ENCODE assay signal across 8 mouse cellular contexts in genomic region chr5:33821901-33822427, GRCm38 (mm10). TPM values are rescaled to one million over a fixed set of nuclear protein-coding genes. Genes with fewer than 3 reads are reported as not detected.
DNase-seq lines count a peak whose midpoint lies in the region; ATAC-seq and TF ChIP-seq lines count a peak whose summit lies in the region.

No protein-coding gene starts in this region.

- no peaks in the 10 kb centered on the region for H3K36me3 ChIP-seq in kidney, postnatal 0 days (ENCODE audit: insufficient read depth, low read length)
- H3K36me3 ChIP-seq in hindbrain, embryonic 14.5 days (replicated peaks; ENCODE audit: control insufficient read depth, insufficient read depth): no peaks in the 10 kb centered on the region; the same call in 1 of the 2 replicates
- H3K36me3 ChIP-seq in midbrain, embryonic 15.5 days (replicated peaks): no peaks in the 10 kb centered on the region

- no peaks in the 10 kb centered on the region for H3K9me3 ChIP-seq in kidney, postnatal 0 days (replicated peaks; ENCODE audit: low read length)
- no peaks in the 10 kb centered on the region for H3K9me3 ChIP-seq in hindbrain, embryonic 14.5 days (ENCODE audit: control insufficient read depth, low read length)
- H3K9me3 ChIP-seq in midbrain, embryonic 15.5 days: no peaks in the 10 kb centered on the region

- peak overlapping the region; percentile 92 for H3K4me2 ChIP-seq in kidney, postnatal 0 days (ENCODE audit: low read length)
- peak overlapping the region; percentile 89 for H3K4me2 ChIP-seq in hindbrain, embryonic 14.5 days (replicated peaks)
- peak overlapping the region; percentile 65 for H3K4me2 ChIP-seq in midbrain, embryonic 15.5 days

- H3K4me1 ChIP-seq in kidney, postnatal 0 days (replicated peaks; ENCODE audit: insufficient read depth, low read length): 0 out of 2 replicates have a peak, but pooled peaks cover 7% of the 10 kb centered on the region
- peaks cover 16% of the 10 kb centered on the region for H3K4me1 ChIP-seq in bone marrow macrophage, adult 2 months (ENCODE audit: control insufficient read depth, insufficient read depth, low read length)
- H3K4me1 ChIP-seq in hindbrain, embryonic 14.5 days (replicated peaks; ENCODE audit: control insufficient read depth, insufficient read depth, low read length): peaks cover 48% of the 10 kb centered on the region
- peaks cover 52% of the 10 kb centered on the region for H3K4me1 ChIP-seq in midbrain, embryonic 15.5 days

- no peak for DNase-seq in kidney, postnatal 0 days (ENCODE audit: low spot score)
- no peak for DNase-seq in kidney, adult 9 months
- no peak for DNase-seq in hindbrain, embryonic 14.5 days (ENCODE audit: low spot score)
- no peak for DNase-seq in cerebellum, adult 11-12 months
- no peak for DNase-seq in adrenal gland, postnatal 36 days

- H3K27me3 ChIP-seq in kidney, postnatal 0 days (ENCODE audit: insufficient read depth, low read length): no peaks in the 10 kb centered on the region
- H3K27me3 ChIP-seq in hindbrain, embryonic 14.5 days (ENCODE audit: control insufficient read depth, insufficient read depth, low read length): no peaks in the 10 kb centered on the region
- H3K27me3 ChIP-seq in midbrain, embryonic 15.5 days (replicated peaks): no peaks in the 10 kb centered on the region

- 35% methylated on average over 2 of the region's 2 CpGs for WGBS in kidney, postnatal 0 days
- 30% methylated on average over 2 of the region's 2 CpGs for WGBS in hindbrain, embryonic 14.5 days
- WGBS in midbrain, embryonic 15.5 days: 32% methylated on average over 2 of the region's 2 CpGs

- no peak for TF ChIP-seq POLR2A in bone marrow macrophage, adult 2 months (IDR thresholded peaks at IDR 0.05; ENCODE audit: borderline replicate concordance, low read depth, low read length)

- no peak for ATAC-seq in kidney, postnatal 0 days (replicated peaks; ENCODE audit: low FRiP score, low read depth)
- no peak for ATAC-seq in hindbrain, embryonic 14.5 days (ENCODE audit: low FRiP score)
- ATAC-seq in midbrain, embryonic 15.5 days (replicated peaks): no peak
- ATAC-seq in megakaryocyte-erythroid progenitor cell, adult 5-6 weeks (replicated peaks; ENCODE audit: low FRiP score, low TSS enrichment, poor library complexity, severe bottlenecking): no peak

- H3K9ac ChIP-seq in kidney, postnatal 0 days (ENCODE audit: low read depth, low read length): no peak overlapping the region; the same call in 1 of the 2 replicates
- peak overlapping the region; percentile 100 for H3K9ac ChIP-seq in hindbrain, embryonic 14.5 days
- peak overlapping the region; percentile 31; the same call in 1 of the 2 replicates for H3K9ac ChIP-seq in midbrain, embryonic 15.5 days

- peak overlapping the region; percentile 74 for H3K4me3 ChIP-seq in kidney, postnatal 0 days (replicated peaks; ENCODE audit: low read depth, low read length)
- peak overlapping the region; percentile 50 for H3K4me3 ChIP-seq in bone marrow macrophage, adult 2 months (ENCODE audit: insufficient read depth, low read length)
- peak overlapping the region; percentile 100 for H3K4me3 ChIP-seq in hindbrain, embryonic 14.5 days (replicated peaks; ENCODE audit: low read length)
- peak overlapping the region; percentile 99 for H3K4me3 ChIP-seq in midbrain, embryonic 15.5 days

- no peak overlapping the region for H3K27ac ChIP-seq in kidney, postnatal 0 days
- peak overlapping the region; percentile 32 for H3K27ac ChIP-seq in bone marrow macrophage, adult 2 months (ENCODE audit: insufficient read depth, low read depth, low read length)
- 0 out of 2 replicates have a peak overlapping the region, but pooled peaks have one; percentile 100 for H3K27ac ChIP-seq in hindbrain, embryonic 14.5 days
- peak overlapping the region; percentile 100; the same call in 1 of the 2 replicates for H3K27ac ChIP-seq in midbrain, embryonic 15.5 days

- TF ChIP-seq CTCF in kidney, postnatal 0 days (IDR thresholded peaks at IDR 0.05; ENCODE audit: low read depth): no peak
- no peak for TF ChIP-seq CTCF in bone marrow macrophage, adult 2 months (IDR thresholded peaks at IDR 0.05; ENCODE audit: low read depth, low read length)

RNA-seq across cellular contexts. Expression of gene Nsd2, which starts 1.4 kb away (rescaled TPM):
- 21.0 and 25.8 TPM in 2 replicates for polyA plus RNA-seq in kidney, postnatal 0 days (2015; fragmentation: Nextera tagmentation; extraction: Ambion mirVana)
- 34.5 and 41.1 TPM in 2 replicates for polyA plus RNA-seq in bone marrow macrophage, adult 2 months (2012; ENCODE audit: insufficient read depth, insufficient read length, missing spikeins)
- 102 and 106 TPM in 2 replicates for polyA plus RNA-seq in hindbrain, embryonic 14.5 days (2014; fragmentation: Nextera tagmentation; extraction: Ambion mirVana)
- polyA plus RNA-seq in midbrain, embryonic 15.5 days (2015; fragmentation: Nextera tagmentation; extraction: Ambion mirVana): 78.6 and 81.6 TPM in 2 replicates
- total RNA-seq in megakaryocyte-erythroid progenitor cell, adult 5-6 weeks (2014; fragmentation: Nextera tagmentation): 53.6 and 74.0 TPM in 2 replicates
- 42.2 and 74.4 TPM in 2 replicates for total RNA-seq in megakaryocyte-erythroid progenitor cell, adult 5-6 weeks (2017)
- 10 to 100 TPM; 40.9 to 55.2 TPM for total RNA-seq in adrenal gland, postnatal 36 days (2021)

RNA-seq across cellular contexts. Expression of gene Letm1, which starts 39.3 kb away (rescaled TPM):
- polyA plus RNA-seq in kidney, postnatal 0 days (2015; fragmentation: Nextera tagmentation; extraction: Ambion mirVana): 53.4 and 58.3 TPM in 2 replicates
- polyA plus RNA-seq in bone marrow macrophage, adult 2 months (2012; ENCODE audit: insufficient read depth, insufficient read length, missing spikeins): 23.4 and 26.9 TPM in 2 replicates
- polyA plus RNA-seq in hindbrain, embryonic 14.5 days (2014; fragmentation: Nextera tagmentation; extraction: Ambion mirVana): 73.3 and 79.1 TPM in 2 replicates
- 75.4 and 75.9 TPM in 2 replicates for polyA plus RNA-seq in midbrain, embryonic 15.5 days (2015; fragmentation: Nextera tagmentation; extraction: Ambion mirVana)
- total RNA-seq in megakaryocyte-erythroid progenitor cell, adult 5-6 weeks (2014; fragmentation: Nextera tagmentation): 21.0 and 26.1 TPM in 2 replicates
- 20.6 and 23.1 TPM in 2 replicates for total RNA-seq in megakaryocyte-erythroid progenitor cell, adult 5-6 weeks (2017)
- total RNA-seq in adrenal gland, postnatal 36 days (2021): 100 to 1,000 TPM; 132 to 134 TPM

Comparison
In these comparisons a context has a peak if more than half of its experiments do, and no peak if none do; other contexts are left out.
1. H3K4me3 ChIP-seq: peak in every context shown above with its lines; median percentile 100 in hindbrain, embryonic 14.5 days; 99 in midbrain, embryonic 15.5 days; 74 in kidney, postnatal 0 days; 50 in bone marrow macrophage, adult 2 months.